Mouse (Mus musculus): ENCODE results near the gene Metap2.

Metap2 gene

GRCm38 (mm10) chr10:93911326-93911725 is 14.4 kb upstream of the Metap2 start:
- DNase-seq (ENCODE audit: extremely low spot score) = no peak

DNA sequence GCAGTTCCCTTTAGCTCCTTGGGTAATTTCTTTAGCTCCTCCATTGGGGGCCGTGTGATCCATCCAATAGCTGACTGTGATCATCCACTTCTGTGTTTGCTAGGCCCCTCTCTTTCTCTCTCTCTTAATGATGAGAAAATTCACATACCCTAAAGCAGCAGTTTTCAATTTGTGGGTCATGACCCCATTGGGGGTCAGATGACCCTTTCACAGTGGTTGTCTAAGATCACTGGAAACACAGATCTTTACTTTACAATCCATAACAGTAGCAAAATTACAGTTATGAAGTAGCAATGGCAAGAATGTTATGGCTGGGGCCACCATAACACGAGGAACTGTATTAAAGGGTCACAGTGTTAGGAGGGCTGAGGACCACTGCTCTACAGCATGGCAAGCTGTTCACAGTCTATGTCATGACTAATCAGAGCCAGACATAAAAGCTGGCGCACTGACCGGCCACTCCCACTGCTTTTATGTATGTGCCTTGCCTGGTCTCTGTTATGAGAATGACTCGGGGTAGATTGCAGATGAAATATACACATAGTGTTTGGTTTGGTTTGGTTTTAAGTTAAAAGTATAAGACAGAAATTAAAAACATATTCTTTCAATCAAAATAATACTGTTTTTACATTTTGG is 13.0 kb upstream of the Metap2 start:
- peak; percentile 62 for DNase-seq (ENCODE audit: extremely low spot score)

- DNase-seq (ENCODE audit: extremely low spot score) = no peak
These were observed 12.1 kb upstream of the Metap2 start for GRCm38 (mm10) chr10:93909015-93909414.

GRCm38 (mm10) chr10:93908540-93908939 is 11.6 kb upstream of the Metap2 start:
- DNase-seq (ENCODE audit: extremely low spot score) = no peak

DNA sequence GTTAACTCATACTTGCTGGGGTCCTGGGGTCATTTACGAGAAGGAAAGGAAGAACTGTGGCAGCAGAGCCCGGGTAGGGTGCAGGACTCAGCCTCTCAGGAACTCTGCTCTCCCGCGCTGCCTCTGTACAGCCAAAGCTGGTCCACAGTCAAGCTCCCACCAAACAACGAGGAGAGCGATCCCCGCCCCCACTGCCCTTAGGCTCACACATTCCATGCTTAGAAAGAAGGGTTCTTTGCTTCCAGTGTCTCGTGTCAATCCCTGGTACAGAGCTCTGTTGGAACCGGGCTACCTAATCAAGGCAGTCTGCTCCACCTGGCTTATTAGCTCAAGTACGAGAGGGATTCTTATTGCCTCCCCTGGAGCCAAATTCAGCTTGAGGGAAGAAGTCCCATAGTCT is 10.5 kb upstream of the Metap2 start:
- DNase-seq (ENCODE audit: extremely low spot score) = no peak

GRCm38 (mm10) chr10:93899907-93900306 is 3.0 kb upstream of the Metap2 start:
- DNase-seq (ENCODE audit: extremely low spot score) = no peak

DNA sequence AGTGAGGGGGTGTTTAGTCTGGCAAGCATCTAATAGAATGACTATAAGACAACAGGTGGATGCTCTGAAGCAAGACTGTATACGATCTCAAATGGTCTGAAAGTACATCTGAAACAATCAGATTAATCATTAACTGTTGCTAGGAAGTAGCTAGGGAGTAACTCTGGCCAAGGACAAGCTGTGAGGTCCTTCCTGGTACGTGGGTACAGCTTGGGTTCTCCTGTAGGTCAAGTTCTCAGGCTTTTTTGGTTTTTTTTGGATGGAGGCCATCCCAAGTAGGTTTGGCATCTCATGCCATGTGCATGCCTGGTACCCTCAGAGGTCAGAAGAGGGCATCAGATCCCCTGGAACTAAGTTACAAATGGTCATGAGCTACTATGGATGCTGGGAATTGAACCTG is 2.4 kb upstream of the Metap2 start:
- DNase-seq (ENCODE audit: extremely low spot score) = no peak

DNA sequence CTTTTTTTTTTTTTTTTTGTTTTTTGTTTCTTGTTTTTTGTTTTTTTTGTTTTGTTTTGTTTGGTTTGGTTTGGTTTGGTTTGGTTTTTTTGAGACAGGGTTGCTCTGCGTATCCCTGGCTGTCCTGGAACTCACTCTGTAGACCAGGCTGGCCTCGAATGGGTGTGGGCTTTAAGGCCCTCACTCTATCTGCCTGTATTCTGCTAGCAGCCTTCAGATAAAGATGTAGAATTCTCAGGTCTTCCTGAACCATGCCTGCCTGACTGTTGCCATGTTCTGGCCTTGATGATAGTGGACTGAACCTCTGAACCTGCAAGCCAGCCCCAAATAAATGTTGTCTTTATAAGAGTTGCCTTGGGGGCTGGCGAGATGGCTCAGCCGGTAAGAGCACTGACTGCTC is 4.3 kb downstream of the Metap2 start:
- no peak for DNase-seq (ENCODE audit: extremely low spot score)

- DNase-seq (ENCODE audit: extremely low spot score) = no peak
These were observed 5.9 kb downstream of the Metap2 start for GRCm38 (mm10) chr10:93891031-93891430.

DNA sequence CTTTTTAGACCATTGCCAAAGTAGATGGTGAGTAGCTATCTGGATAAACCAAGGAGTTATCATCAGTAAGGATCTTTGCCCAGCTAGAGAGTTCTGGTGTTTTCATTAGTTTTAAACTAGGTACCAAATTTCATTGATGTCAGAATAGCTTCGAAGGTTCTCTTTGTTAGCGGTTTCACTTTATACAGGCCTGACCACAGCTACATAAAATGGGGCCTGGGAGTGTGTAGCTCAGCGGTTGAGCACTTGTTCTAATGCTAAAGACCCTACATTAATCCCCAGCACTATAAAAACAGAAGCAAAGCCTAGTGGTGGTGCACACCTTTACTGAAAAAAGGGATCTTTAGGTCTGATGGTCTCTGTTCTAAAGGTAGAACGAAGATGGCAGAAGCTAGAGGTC is 6.3 kb downstream of the Metap2 start:
- DNase-seq (ENCODE audit: extremely low spot score) = no peak

- DNase-seq (ENCODE audit: extremely low spot score) = no peak
These were observed 6.9 kb downstream of the Metap2 start for GRCm38 (mm10) chr10:93889976-93890375.

DNA sequence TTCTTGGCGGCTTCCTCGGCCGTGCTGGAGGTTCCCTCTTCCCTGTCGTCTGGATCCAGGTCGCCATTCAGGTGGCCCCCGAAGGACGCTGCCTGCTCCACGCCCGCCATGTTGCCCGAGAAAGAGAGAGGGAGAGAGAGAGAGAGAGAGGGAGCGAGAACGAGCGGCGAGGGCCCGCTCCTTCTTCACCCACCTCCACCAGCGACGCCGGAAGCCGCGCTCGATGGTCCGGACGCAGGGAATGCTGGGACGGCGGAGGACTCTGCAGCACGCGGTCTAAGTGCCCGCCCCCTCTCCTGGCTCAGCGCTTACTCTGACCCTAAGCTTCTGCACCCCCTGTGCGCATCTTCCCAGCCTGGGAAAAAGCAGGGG is 7.3 kb downstream of the Metap2 start:
- DNase-seq (ENCODE audit: extremely low spot score) = peak; percentile 91

- no peak for DNase-seq (ENCODE audit: extremely low spot score)
These were observed 7.8 kb downstream of the Metap2 start for GRCm38 (mm10) chr10:93888935-93889578.

GRCm38 (mm10) chr10:93888590-93888934 is 8.3 kb downstream of the Metap2 start:
- DNase-seq (ENCODE audit: extremely low spot score) = no peak

- DNase-seq (ENCODE audit: extremely low spot score) = no peak
These were observed 10.9 kb downstream of the Metap2 start for GRCm38 (mm10) chr10:93885839-93886477.

GRCm38 (mm10) chr10:93882738-93883364 is 14.0 kb downstream of the Metap2 start:
- no peak for DNase-seq (ENCODE audit: extremely low spot score)

DNA sequence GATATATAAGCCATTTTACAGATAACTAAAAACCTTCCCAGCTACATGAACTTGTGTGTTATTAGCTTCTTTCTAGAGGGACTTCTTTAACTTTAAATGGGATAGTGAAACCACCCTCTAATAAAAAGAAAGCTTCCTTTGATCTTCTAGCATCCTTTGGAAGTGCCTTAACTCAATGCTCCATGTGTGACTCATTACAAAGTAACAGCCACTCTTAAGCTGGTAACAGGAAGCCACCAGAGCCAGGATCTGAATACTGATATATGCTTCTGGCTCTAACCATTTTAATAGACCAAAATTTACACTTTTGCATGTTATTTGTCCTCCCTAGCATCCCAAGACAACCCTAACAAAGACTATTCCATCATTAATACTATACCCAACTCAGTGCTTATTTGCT is 15.0 kb downstream of the Metap2 start:
- no peak for DNase-seq (ENCODE audit: extremely low spot score)

DNA sequence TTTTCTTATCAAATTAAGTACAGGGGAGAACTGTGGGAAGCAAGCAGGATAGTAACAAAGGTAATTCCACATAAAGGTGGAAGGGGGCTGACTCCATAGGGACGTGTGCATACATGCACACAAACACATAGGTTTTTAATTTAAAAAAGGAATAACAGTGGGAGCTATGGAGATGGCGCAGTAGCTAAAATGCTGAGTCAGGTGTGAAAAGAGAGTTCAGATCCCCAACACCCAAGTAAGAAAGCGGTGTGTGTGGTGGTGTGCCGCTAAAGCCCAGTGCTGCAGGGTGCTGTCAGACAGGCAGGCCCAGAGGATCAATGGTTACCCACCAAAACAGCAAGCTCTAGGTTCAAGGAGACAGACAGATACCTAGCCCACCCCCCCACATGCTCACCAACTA is 18.2 kb downstream of the Metap2 start:
- DNase-seq (ENCODE audit: extremely low spot score) = no peak

- no peak for DNase-seq (ENCODE audit: extremely low spot score)
These were observed 20.1 kb downstream of the Metap2 start for GRCm38 (mm10) chr10:93876772-93877171.

GRCm38 (mm10) chr10:93868886-93869285 is 28.0 kb downstream of the Metap2 start:
- DNase-seq (ENCODE audit: extremely low spot score) = no peak

- DNase-seq (ENCODE audit: extremely low spot score) = no peak
These were observed 28.5 kb downstream of the Metap2 start for GRCm38 (mm10) chr10:93868401-93868800.

DNA sequence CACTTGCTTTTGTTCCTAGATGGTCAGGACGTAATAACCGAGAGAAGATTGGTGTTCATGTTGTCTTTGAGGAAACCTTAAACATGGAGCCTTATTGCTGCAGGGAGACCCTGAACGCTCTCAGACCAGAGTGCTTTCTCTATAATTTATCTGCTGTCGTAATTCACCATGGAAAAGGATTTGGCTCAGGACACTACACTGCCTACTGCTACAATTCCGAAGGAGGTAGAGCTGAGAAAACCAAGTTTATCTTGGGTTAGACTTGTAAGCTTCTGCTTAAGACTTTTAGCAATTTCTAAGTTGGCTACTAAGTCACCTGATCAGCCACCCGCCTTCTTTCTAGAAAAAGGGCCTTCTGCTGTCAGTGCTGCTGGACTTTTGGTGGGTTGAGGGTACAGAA is 40.8 kb downstream of the Metap2 start:
- DNase-seq (ENCODE audit: extremely low spot score) = no peak

- DNase-seq (ENCODE audit: extremely low spot score) = no peak
These were observed 41.8 kb downstream of the Metap2 start for GRCm38 (mm10) chr10:93855126-93855525.
